Mouse (Mus musculus) lung, embryonic 15.5 days (tissue): ENCODE data around the gene Sco1. TPM values are rescaled to one million over a fixed set of nuclear protein-coding genes. Genes with fewer than 3 reads are reported as not detected.

ENCODE experiments used
- ATAC-seq: fragments of 200-750 bp; cut with Nextera tagmentation; 2 replicates; pipeline ENCODE4 v1.8.0; 2017; ENCODE audit warnings: moderate number of reproducible peaks, borderline replicate concordance; ENCODE audit not compliant: low FRiP score, low TSS enrichment; ENCODE audit errors: extremely low read depth
- H3K27ac ChIP-seq: fragments of 300-500 bp; sonication (generic); 2 replicates; pipeline ENCODE4 v1.5.1; 2015; ENCODE audit warnings: moderate library complexity, mild to moderate bottlenecking, inconsistent platforms
- H3K27me3 ChIP-seq: fragments of 300-500 bp; sonication (generic); 2 replicates; pipeline ENCODE4 v1.6.1; 2015; ENCODE audit warnings: inconsistent platforms
- H3K36me3 ChIP-seq: fragments of 300-500 bp; sonication (generic); 2 replicates; pipeline ENCODE4 v1.6.1; 2015; ENCODE audit warnings: inconsistent platforms
- H3K4me1 ChIP-seq: fragments of 300-500 bp; sonication (generic); 2 replicates; pipeline ENCODE4 v1.6.1; 2015; ENCODE audit warnings: inconsistent platforms
- H3K4me2 ChIP-seq: fragments of 300-500 bp; sonication (generic); 2 replicates; pipeline ENCODE4 v1.6.1; 2015; ENCODE audit warnings: inconsistent platforms, mild to moderate bottlenecking, moderate library complexity
- H3K4me3 ChIP-seq: fragments of 300-500 bp; sonication (generic); 2 replicates; pipeline ENCODE4 v1.5.1; 2015; ENCODE audit warnings: mild to moderate bottlenecking, inconsistent platforms
- H3K9ac ChIP-seq: fragments of 300-500 bp; sonication (generic); 2 replicates; pipeline ENCODE4 v1.6.1; 2015; ENCODE audit warnings: inconsistent platforms
- H3K9me3 ChIP-seq: fragments of 300-500 bp; sonication (generic); 2 replicates; pipeline ENCODE4 v1.6.1; 2016; ENCODE audit warnings: inconsistent platforms
- WGBS: fragments of 180-500 bp; shearing (Covaris S2); methylation state at CpG from one replicate; pipeline ENCODE4 v1.1.7; 2015; 5-methylcytosine and 5-hydroxymethylcytosine counted together
- polyA plus RNA-seq: library from polyadenylated mRNA; unstranded; fragments of >200 nt; fragmentation: Nextera tagmentation; extraction: Ambion mirVana; gene quantifications from 2 replicates; pipeline ENCODE4 v1.2.1, GENCODE M21; 2015

The Sco1 gene
- polyA plus RNA-seq, 1 experiment from 2014 or later, result 17.2 TPM

GRCm38 (mm10) chr11:67048496-67048895 is 4.0 kb upstream of the Sco1 start:
- H3K9me3 ChIP-seq, result no peaks in the 10 kb centered on the region
- WGBS, result 85% methylated on average over 8 of the region's 8 CpGs
- H3K27ac ChIP-seq, result no peak overlapping the region
- H3K9ac ChIP-seq, result no peak overlapping the region
- no peak for ATAC-seq
- peaks cover 10% of the 10 kb centered on the region for H3K4me1 ChIP-seq
- H3K4me3 ChIP-seq, result no peak overlapping the region
- H3K27me3 ChIP-seq, result no peaks in the 10 kb centered on the region
- H3K36me3 ChIP-seq, result 0 out of 2 replicates have a peak, but pooled peaks cover 6% of the 10 kb centered on the region
- no peak overlapping the region for H3K4me2 ChIP-seq

GRCm38 (mm10) chr11:67049256-67049655 is 3.2 kb upstream of the Sco1 start:
- Histone ChIP-seq H3K36me3 (0 out of 2 replicates have a peak, but pooled peaks cover 6% of the 10 kb centered on the region), H3K9ac (no peak overlapping the region), H3K27me3 (no peaks in the 10 kb centered on the region), H3K4me1 (peaks cover 17% of the 10 kb centered on the region), H3K27ac (no peak overlapping the region), H3K4me3 (no peak overlapping the region), H3K4me2 (no peak overlapping the region), H3K9me3 (no peaks in the 10 kb centered on the region)
- ATAC-seq, result no peak
- 83% methylated on average over 3 of the region's 3 CpGs for WGBS

GRCm38 (mm10) chr11:67051676-67052320 is 672 bp upstream of the Sco1 start:
- peak overlapping the region; percentile 84 for H3K27ac ChIP-seq
- peak overlapping the region; percentile 60 for H3K4me2 ChIP-seq
- WGBS, result 6% methylated on average over 16 of the region's 16 CpGs
- no peaks in the 10 kb centered on the region for H3K9me3 ChIP-seq
- no peak for ATAC-seq
- peak overlapping the region; percentile 99 for H3K4me3 ChIP-seq
- H3K27me3 ChIP-seq, result no peaks in the 10 kb centered on the region
- peak overlapping the region; percentile 95 for H3K9ac ChIP-seq
- peaks cover 14% of the 10 kb centered on the region for H3K36me3 ChIP-seq
- peaks cover 18% of the 10 kb centered on the region for H3K4me1 ChIP-seq

- no peaks in the 10 kb centered on the region for H3K9me3 ChIP-seq
- H3K36me3 ChIP-seq, result peaks cover 42% of the 10 kb centered on the region
- peaks cover 18% of the 10 kb centered on the region for H3K4me1 ChIP-seq
- no peak overlapping the region for H3K4me2 ChIP-seq
- no peak overlapping the region for H3K27ac ChIP-seq
- H3K27me3 ChIP-seq, result no peaks in the 10 kb centered on the region
- no peak overlapping the region for H3K9ac ChIP-seq
- WGBS, result 86% methylated on average over 8 of the region's 8 CpGs
- no peak overlapping the region for H3K4me3 ChIP-seq
- ATAC-seq, result no peak
Observed at GRCm38 (mm10) chr11:67054754-67055365, 2.4 kb downstream of the Sco1 start.

GRCm38 (mm10) chr11:67061311-67061710 is 8.8 kb downstream of the Sco1 start:
- Histone ChIP-seq H3K4me2 (no peak overlapping the region), H3K4me3 (no peak overlapping the region), H3K4me1 (no peaks in the 10 kb centered on the region), H3K36me3 (peaks cover 77% of the 10 kb centered on the region), H3K9ac (no peak overlapping the region), H3K27me3 (no peaks in the 10 kb centered on the region), H3K9me3 (no peaks in the 10 kb centered on the region), H3K27ac (no peak overlapping the region)
- WGBS, result 83% methylated on average over 2 of the region's 2 CpGs
- ATAC-seq, result no peak

GRCm38 (mm10) chr11:67062726-67063125 is 10.3 kb downstream of the Sco1 start:
- peaks cover 66% of the 10 kb centered on the region for H3K36me3 ChIP-seq
- H3K4me3 ChIP-seq, result no peak overlapping the region

GRCm38 (mm10) chr11:67067741-67068140 is 15.3 kb downstream of the Sco1 start:
- Histone ChIP-seq H3K36me3 (peaks cover 30% of the 10 kb centered on the region), H3K27me3 (no peaks in the 10 kb centered on the region), H3K4me3 (no peak overlapping the region), H3K9me3 (no peaks in the 10 kb centered on the region), H3K27ac (0 out of 2 replicates have a peak overlapping the region, but pooled peaks have one; percentile 20), H3K4me2 (no peak overlapping the region), H3K4me1 (no peaks in the 10 kb centered on the region), H3K9ac (no peak overlapping the region)
- WGBS, result 61% methylated on average over 3 of the region's 3 CpGs
- no peak for ATAC-seq

More at GRCm38 (mm10) chr11:67062726-67063125, 10.3 kb downstream of the Sco1 start:
- H3K4me1 ChIP-seq, result no peaks in the 10 kb centered on the region
- H3K9me3 ChIP-seq, result no peaks in the 10 kb centered on the region
- H3K27ac ChIP-seq, result no peak overlapping the region
- 92% methylated on average over 3 of the region's 3 CpGs for WGBS
- H3K27me3 ChIP-seq, result no peaks in the 10 kb centered on the region
- no peak overlapping the region for H3K9ac ChIP-seq
- no peak for ATAC-seq
- no peak overlapping the region for H3K4me2 ChIP-seq

- WGBS, result 78% methylated on average over 15 of the region's 15 CpGs
- no peak for ATAC-seq
- Histone ChIP-seq H3K27me3 (no peaks in the 10 kb centered on the region), H3K36me3 (no peaks in the 10 kb centered on the region), H3K4me2 (no peak overlapping the region), H3K27ac (no peak overlapping the region), H3K9me3 (no peaks in the 10 kb centered on the region), H3K9ac (no peak overlapping the region), H3K4me1 (no peaks in the 10 kb centered on the region), H3K4me3 (no peak overlapping the region)
Observed at GRCm38 (mm10) chr11:67072615-67073130, 20.2 kb downstream of the Sco1 start.

GRCm38 (mm10) chr11:67075036-67075435 is 22.6 kb downstream of the Sco1 start:
- no peak for ATAC-seq
- 35% methylated on average over 3 of the region's 3 CpGs for WGBS
- H3K9me3 ChIP-seq, result no peaks in the 10 kb centered on the region

GRCm38 (mm10) chr11:67076781-67077180 is 24.3 kb downstream of the Sco1 start:
- H3K36me3 ChIP-seq, result no peaks in the 10 kb centered on the region
- no peak overlapping the region for H3K4me3 ChIP-seq
- H3K9ac ChIP-seq, result no peak overlapping the region
- no peaks in the 10 kb centered on the region for H3K9me3 ChIP-seq
- 79% methylated on average over 5 of the region's 5 CpGs for WGBS
- no peaks in the 10 kb centered on the region for H3K4me1 ChIP-seq
- H3K27me3 ChIP-seq, result no peaks in the 10 kb centered on the region
- H3K27ac ChIP-seq, result no peak overlapping the region
- no peak overlapping the region for H3K4me2 ChIP-seq
- ATAC-seq, result no peak

More at GRCm38 (mm10) chr11:67075036-67075435, 22.6 kb downstream of the Sco1 start:
- H3K9ac ChIP-seq, result no peak overlapping the region
- no peak overlapping the region for H3K27ac ChIP-seq
- H3K27me3 ChIP-seq, result no peaks in the 10 kb centered on the region
- H3K4me3 ChIP-seq, result no peak overlapping the region
- H3K4me1 ChIP-seq, result no peaks in the 10 kb centered on the region
- no peak overlapping the region for H3K4me2 ChIP-seq
- H3K36me3 ChIP-seq, result no peaks in the 10 kb centered on the region

GRCm38 (mm10) chr11:67077435-67077834 is 25.0 kb downstream of the Sco1 start:
- no peak overlapping the region for H3K4me3 ChIP-seq
- no peak overlapping the region for H3K9ac ChIP-seq
- no peak for ATAC-seq
- no peak overlapping the region for H3K27ac ChIP-seq
- H3K4me1 ChIP-seq, result no peaks in the 10 kb centered on the region
- no peaks in the 10 kb centered on the region for H3K36me3 ChIP-seq
- H3K27me3 ChIP-seq, result no peaks in the 10 kb centered on the region; the same call in 1 of the 2 replicates
- no peak overlapping the region for H3K4me2 ChIP-seq
- WGBS, result 55% methylated on average over 3 of the region's 3 CpGs
- H3K9me3 ChIP-seq, result no peaks in the 10 kb centered on the region

- ATAC-seq, result no peak
- Histone ChIP-seq H3K4me3 (no peak within 1 kb of the TSS), H3K4me2 (no peak within 1 kb of the TSS), H3K4me1 (no peaks in the 10 kb centered on the region), H3K27ac (no peak within 1 kb of the TSS), H3K9me3 (no peaks in the 10 kb centered on the region), H3K9ac (no peak within 1 kb of the TSS), H3K36me3 (no peaks in the 10 kb centered on the region), H3K27me3 (no peaks in the 10 kb centered on the region; the same call in 1 of the 2 replicates)
- WGBS, result 85% methylated on average over 5 of the region's 5 CpGs
Observed at GRCm38 (mm10) chr11:67078000-67078399, 25.5 kb downstream of the Sco1 start, which contains the start of gene Myh3. Gene Myh3, plus strand, starts transcription at chr11:67078300.
